Mouse (Mus musculus): ENCODE results near the gene Arhgap8. TPM values are rescaled to one million over a fixed set of nuclear protein-coding genes. Genes with fewer than 3 reads are reported as not detected.
"Not testable (repeated sequence)": the region's sequence is repeated elsewhere in the genome, so short reads cannot be mapped to it uniquely, and the experiment has no call there.

The Arhgap8 gene
- polyA plus RNA-seq, 1 experiment from 2014 or later = 4.1 TPM

- peaks cover 12% of the 10 kb centered on the region for H3K4me1 ChIP-seq
- 48% methylated on average over 6 of the region's 6 CpGs for WGBS
- H3K4me3 ChIP-seq = no peak overlapping the region
These were observed 19.6 kb upstream of the Arhgap8 start for GRCm38 (mm10) chr15:84700147-84700794.

DNA sequence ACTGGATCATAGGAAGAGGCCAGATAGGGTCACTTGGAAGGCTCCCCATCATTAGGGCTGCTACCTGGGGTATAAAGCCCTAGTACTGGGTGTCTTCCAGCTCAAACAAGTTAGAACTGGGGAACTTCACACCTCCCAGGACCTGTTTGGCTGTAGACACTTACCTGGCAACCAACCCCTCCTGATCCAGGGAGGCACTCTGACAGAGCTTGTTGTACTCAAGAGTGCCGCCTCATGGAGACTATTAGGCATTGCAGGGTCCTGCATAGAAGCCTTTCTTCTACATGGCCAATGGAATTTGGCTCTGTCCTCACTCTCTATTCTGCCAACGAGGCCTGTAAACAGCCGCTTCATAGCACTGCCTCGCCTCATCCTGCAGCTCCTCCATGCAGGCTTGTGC is 17.9 kb upstream of the Arhgap8 start:
- H3K4me2 ChIP-seq (replicated peaks) = no peak overlapping the region
- H3K4me1 ChIP-seq = peaks cover 12% of the 10 kb centered on the region
- no peak overlapping the region for H3K4me3 ChIP-seq
- H3K27me3 ChIP-seq = no peaks in the 10 kb centered on the region
- H3K9me3 ChIP-seq = no peaks in the 10 kb centered on the region
- peaks cover 4% of the 10 kb centered on the region; the same call in 1 of the 2 replicates for H3K36me3 ChIP-seq
- 35% methylated on average over 4 of the region's 4 CpGs for WGBS
- no peak overlapping the region for H3K27ac ChIP-seq
- H3K9ac ChIP-seq = no peak overlapping the region
- no peak for ATAC-seq (ENCODE audit: insufficient number of reproducible peaks, insufficient read depth, low FRiP score, low TSS enrichment)

More at GRCm38 (mm10) chr15:84700147-84700794, 19.6 kb upstream of the Arhgap8 start:
- Histone ChIP-seq H3K27ac (no peak overlapping the region), H3K9me3 (no peaks in the 10 kb centered on the region), H3K27me3 (no peaks in the 10 kb centered on the region), H3K4me2 (replicated peaks) (no peak overlapping the region), H3K9ac (no peak overlapping the region), H3K36me3 (peaks cover 4% of the 10 kb centered on the region; the same call in 1 of the 2 replicates)
- no peak for ATAC-seq (ENCODE audit: insufficient number of reproducible peaks, insufficient read depth, low FRiP score, low TSS enrichment)

DNA sequence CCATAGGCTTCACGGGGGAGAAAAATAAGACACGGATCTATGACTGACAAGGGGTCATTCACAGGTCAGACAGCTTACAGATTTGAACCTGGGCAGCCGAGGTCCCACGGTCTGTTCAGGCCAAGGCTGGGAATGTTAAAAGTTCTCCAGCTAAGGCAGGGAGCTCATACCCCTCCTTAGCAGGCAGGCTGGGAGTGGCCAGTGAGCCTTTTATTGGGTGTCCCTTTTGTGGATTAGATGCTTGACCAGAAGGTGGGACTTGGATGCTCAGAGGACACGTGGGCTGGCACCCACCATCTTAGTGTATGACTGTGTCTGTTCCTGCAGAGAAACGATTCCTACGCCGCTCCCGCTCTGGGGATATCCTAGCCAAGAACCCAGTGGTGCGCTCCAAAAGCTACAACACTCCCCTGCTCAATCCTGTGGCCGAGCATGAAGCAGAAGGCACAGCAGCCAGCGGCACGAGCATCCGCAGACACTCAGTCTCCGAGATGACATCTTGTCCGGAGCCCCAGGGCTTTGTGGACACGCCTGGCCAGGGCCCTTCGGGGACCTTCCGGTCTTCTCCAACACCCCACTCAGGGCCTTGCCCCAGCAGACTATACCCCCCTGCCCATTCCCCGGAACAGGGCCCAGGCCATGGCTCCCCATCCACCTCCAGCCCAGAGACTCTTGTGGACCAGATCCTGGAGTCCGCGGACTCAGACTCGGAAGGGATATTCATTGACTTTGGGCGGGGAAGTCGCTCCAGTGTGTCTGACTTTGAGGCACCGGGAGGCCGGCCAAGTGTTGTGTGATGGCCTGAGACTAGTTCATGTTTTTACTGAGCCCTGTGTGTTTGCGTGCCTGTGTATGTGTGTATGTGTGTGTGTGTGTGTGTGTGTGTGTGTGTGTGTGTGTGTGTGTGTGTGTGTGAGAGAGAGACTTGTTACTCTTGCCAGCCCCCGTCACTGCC is 17.2 kb upstream of the Arhgap8 start:
- WGBS = 87% methylated on average over 29 of the region's 29 CpGs
- Histone ChIP-seq H3K27ac (no peak overlapping the region), H3K27me3 (no peaks in the 10 kb centered on the region), H3K9ac (no peak overlapping the region), H3K4me1 (peaks cover 5% of the 10 kb centered on the region; the same call in 1 of the 2 replicates), H3K4me3 (no peak overlapping the region), H3K9me3 (no peaks in the 10 kb centered on the region), H3K36me3 (peaks cover 4% of the 10 kb centered on the region; the same call in 1 of the 2 replicates), H3K4me2 (replicated peaks) (no peak overlapping the region)
- no peak for ATAC-seq (ENCODE audit: insufficient number of reproducible peaks, insufficient read depth, low FRiP score, low TSS enrichment)

GRCm38 (mm10) chr15:84703992-84704391 is 15.9 kb upstream of the Arhgap8 start:
- no peaks in the 10 kb centered on the region for H3K27me3 ChIP-seq
- 85% methylated on average over 7 of the region's 7 CpGs for WGBS
- H3K4me3 ChIP-seq = no peak overlapping the region
- H3K36me3 ChIP-seq = peaks cover 4% of the 10 kb centered on the region; the same call in 1 of the 2 replicates
- no peak for ATAC-seq (ENCODE audit: insufficient number of reproducible peaks, insufficient read depth, low FRiP score, low TSS enrichment)
- H3K27ac ChIP-seq = no peak overlapping the region
- no peak overlapping the region for H3K9ac ChIP-seq
- H3K9me3 ChIP-seq = no peaks in the 10 kb centered on the region
- no peaks in the 10 kb centered on the region for H3K4me1 ChIP-seq
- no peak overlapping the region for H3K4me2 ChIP-seq (replicated peaks)

DNA sequence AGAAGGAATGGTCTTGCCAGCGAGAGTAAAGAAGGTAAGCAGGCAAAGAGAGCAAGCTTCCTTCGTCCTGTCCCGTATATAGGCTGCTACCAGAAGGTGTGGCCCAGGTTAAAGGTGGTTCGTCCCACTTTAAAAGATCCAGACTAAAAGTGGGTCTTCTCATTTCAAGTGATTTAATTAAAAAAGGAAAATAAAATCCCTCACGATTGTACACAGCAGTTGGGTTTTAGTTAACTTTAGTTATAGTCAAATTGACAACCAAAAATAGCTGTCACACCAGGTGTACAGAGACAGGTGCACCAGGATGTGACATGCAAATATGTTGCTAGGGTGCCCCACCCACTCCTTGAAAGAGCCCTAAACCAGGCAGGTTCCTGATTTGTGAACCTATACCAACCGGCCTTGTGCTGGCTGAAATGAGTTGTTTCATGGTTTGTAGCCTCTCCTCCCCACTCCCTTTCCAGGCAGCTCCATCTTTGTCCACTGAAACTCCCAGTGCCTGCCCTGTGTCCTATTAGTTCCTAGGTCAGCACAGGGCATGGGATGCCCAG is 14.4 kb upstream of the Arhgap8 start:
- H3K36me3 ChIP-seq = peaks cover 4% of the 10 kb centered on the region; the same call in 1 of the 2 replicates
- H3K27ac ChIP-seq = no peak overlapping the region
- no peak overlapping the region for H3K4me3 ChIP-seq
- ATAC-seq (ENCODE audit: insufficient number of reproducible peaks, insufficient read depth, low FRiP score, low TSS enrichment) = no peak
- H3K9me3 ChIP-seq = no peaks in the 10 kb centered on the region
- H3K4me1 ChIP-seq = no peaks in the 10 kb centered on the region
- 83% methylated on average over 6 of the region's 6 CpGs for WGBS
- no peaks in the 10 kb centered on the region for H3K27me3 ChIP-seq
- H3K4me2 ChIP-seq (replicated peaks) = no peak overlapping the region
- H3K9ac ChIP-seq = no peak overlapping the region

DNA sequence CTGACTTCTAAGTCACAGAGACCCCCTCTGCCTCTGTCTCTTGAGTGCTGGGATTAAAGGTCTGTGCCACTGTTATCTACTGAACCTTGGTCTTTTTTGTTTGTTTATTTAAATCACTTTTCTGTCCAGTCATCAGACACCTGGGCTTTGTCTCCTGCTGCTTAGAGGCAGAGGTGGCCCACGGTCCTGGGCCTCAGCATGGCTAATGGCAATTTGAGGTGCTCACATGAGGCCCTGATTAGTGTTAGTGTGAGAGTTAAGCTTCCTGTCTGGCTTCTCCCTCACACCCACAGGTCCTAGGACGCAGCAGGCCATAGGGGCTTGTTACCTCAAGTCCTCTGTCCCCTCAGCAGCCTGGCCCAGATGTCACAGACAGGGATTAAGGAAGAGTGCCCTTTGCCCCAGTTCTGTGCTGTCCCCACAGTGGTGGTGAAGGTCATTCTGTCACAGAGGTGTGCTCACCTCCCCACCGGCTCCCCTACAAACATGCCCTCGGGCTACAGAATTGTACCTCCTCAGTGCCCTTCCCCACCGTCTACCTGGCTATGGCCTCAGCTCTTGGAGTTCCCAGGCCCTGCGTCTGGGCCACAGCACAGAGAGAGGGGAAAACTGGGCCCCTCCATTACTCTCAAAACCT is 12.8 kb upstream of the Arhgap8 start:
- Histone ChIP-seq H3K36me3 (peaks cover 4% of the 10 kb centered on the region; the same call in 1 of the 2 replicates), H3K27me3 (no peaks in the 10 kb centered on the region), H3K27ac (no peak overlapping the region), H3K9me3 (no peaks in the 10 kb centered on the region), H3K4me2 (replicated peaks) (no peak overlapping the region), H3K9ac (no peak overlapping the region), H3K4me1 (no peaks in the 10 kb centered on the region), H3K4me3 (no peak overlapping the region)
- WGBS = 68% methylated on average over 6 of the region's 6 CpGs
- ATAC-seq (ENCODE audit: insufficient number of reproducible peaks, insufficient read depth, low FRiP score, low TSS enrichment) = no peak

- no peaks in the 10 kb centered on the region for H3K36me3 ChIP-seq
- peaks cover 3% of the 10 kb centered on the region; the same call in 1 of the 2 replicates for H3K4me1 ChIP-seq
- H3K27me3 ChIP-seq = no peaks in the 10 kb centered on the region
- H3K4me2 ChIP-seq (replicated peaks) = no peak overlapping the region
- WGBS = 69% methylated on average over 14 of the region's 14 CpGs
- H3K27ac ChIP-seq = no peak overlapping the region
- H3K9me3 ChIP-seq = no peaks in the 10 kb centered on the region
- no peak for ATAC-seq (ENCODE audit: insufficient number of reproducible peaks, insufficient read depth, low FRiP score, low TSS enrichment)
- no peak overlapping the region for H3K9ac ChIP-seq
- H3K4me3 ChIP-seq = no peak overlapping the region
These were observed 7.1 kb upstream of the Arhgap8 start for GRCm38 (mm10) chr15:84712566-84713405.

- Histone ChIP-seq H3K9me3 (no peaks in the 10 kb centered on the region), H3K27me3 (peaks cover 11% of the 10 kb centered on the region), H3K36me3 (no peaks in the 10 kb centered on the region), H3K4me2 (replicated peaks) (peak overlapping the region; percentile 47), H3K4me3 (peak overlapping the region; percentile 19), H3K4me1 (peaks cover 8% of the 10 kb centered on the region), H3K27ac (peak overlapping the region; percentile 78), H3K9ac (peak overlapping the region; percentile 35; the same call in 1 of the 2 replicates)
- peak; percentile 30; the same call in 1 of the 2 replicates for ATAC-seq (ENCODE audit: insufficient number of reproducible peaks, insufficient read depth, low FRiP score, low TSS enrichment)
- WGBS = 1% methylated on average over 17 of the region's 17 CpGs
These were observed 5.1 kb upstream of the Arhgap8 start for GRCm38 (mm10) chr15:84714730-84715129.

DNA sequence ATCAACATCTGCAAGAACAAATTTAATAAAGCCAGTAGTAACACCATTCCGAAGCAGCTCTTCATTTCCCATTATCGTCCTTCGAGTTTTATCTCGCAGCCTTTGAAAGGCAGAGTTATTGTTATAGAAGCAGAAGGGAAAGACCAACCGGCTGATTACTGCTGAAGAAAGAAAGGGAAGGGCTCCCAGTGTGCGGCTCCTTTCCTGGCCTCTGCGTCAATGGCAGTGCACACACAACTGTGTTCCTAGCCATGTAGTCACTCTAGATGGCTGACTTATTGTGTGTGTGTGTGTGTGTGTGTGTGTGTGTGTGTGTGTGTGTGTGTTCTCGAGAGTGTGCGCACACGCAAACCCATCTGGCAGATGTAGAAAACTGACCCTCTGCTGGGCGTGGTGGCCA is 4.7 kb upstream of the Arhgap8 start:
- H3K27ac ChIP-seq = peak overlapping the region; percentile 78
- peak overlapping the region; percentile 19 for H3K4me3 ChIP-seq
- ATAC-seq (ENCODE audit: insufficient number of reproducible peaks, insufficient read depth, low FRiP score, low TSS enrichment) = no peak
- 0 out of 2 replicates have a peak overlapping the region, but pooled peaks have one; percentile 35 for H3K9ac ChIP-seq
- H3K36me3 ChIP-seq = no peaks in the 10 kb centered on the region
- H3K9me3 ChIP-seq = no peaks in the 10 kb centered on the region
- 43% methylated on average over 11 of the region's 11 CpGs for WGBS
- peaks cover 15% of the 10 kb centered on the region for H3K27me3 ChIP-seq
- peaks cover 12% of the 10 kb centered on the region for H3K4me1 ChIP-seq
- H3K4me2 ChIP-seq (replicated peaks) = peak overlapping the region; percentile 47

DNA sequence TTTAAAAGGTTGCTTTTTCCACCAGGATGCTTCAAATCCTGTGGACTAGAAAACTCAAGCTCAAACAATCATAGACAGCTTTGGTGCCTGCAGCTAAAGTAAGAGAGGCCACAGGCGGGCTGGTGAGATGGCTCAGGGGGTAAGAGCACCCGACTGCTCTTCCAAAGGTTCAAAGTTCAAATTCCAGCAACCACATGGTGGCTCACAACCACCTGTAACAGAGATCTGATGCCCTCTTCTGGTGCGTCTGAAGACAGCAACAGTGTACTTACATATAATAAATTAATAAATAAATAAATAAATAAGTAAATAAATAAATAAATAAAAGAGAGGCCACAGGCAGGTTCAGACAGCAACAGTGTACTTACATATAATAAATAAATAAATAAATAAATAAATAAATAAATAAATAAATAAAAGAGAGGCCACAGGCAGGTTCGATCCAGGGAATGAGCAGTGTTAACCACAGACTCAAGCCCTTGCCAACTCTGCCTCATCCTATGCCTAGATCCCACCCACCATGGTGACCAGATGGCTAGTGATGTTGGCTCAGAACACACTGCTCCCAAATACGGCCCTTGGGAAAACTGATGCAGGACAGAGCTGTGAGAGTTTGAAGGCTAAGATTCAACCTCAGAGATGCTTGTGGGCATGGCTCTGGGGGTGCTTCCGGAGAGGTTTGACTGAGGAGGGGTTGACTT is 2.1 kb upstream of the Arhgap8 start:
- 60% methylated on average over 6 of the region's 6 CpGs for WGBS
- not testable (repeated sequence) for ATAC-seq (ENCODE audit: insufficient number of reproducible peaks, insufficient read depth, low FRiP score, low TSS enrichment); H3K4me2 ChIP-seq (replicated peaks); H3K9me3 ChIP-seq; H3K9ac ChIP-seq; H3K4me3 ChIP-seq; H3K36me3 ChIP-seq; H3K27ac ChIP-seq
- H3K27me3 ChIP-seq = peaks cover 19% of the 10 kb centered on the region
- H3K4me1 ChIP-seq = peaks cover 22% of the 10 kb centered on the region
